Mouse (Mus musculus) G1E (cell line): ENCODE data around the gene Hoxa3.

Experiments used
- CTCF ChIP-seq: IDR thresholded peaks from 2 replicates; pipeline ENCODE4 v1.5.1; 2012; ENCODE audit warnings: low read depth, low read length, inconsistent platforms, mixed read lengths
- GATA1 ChIP-seq: IDR thresholded peaks from 2 replicates; pipeline ENCODE4 v1.6.1; 2012; ENCODE audit warnings: borderline replicate concordance, low read length, inconsistent platforms, mixed read lengths

DNA sequence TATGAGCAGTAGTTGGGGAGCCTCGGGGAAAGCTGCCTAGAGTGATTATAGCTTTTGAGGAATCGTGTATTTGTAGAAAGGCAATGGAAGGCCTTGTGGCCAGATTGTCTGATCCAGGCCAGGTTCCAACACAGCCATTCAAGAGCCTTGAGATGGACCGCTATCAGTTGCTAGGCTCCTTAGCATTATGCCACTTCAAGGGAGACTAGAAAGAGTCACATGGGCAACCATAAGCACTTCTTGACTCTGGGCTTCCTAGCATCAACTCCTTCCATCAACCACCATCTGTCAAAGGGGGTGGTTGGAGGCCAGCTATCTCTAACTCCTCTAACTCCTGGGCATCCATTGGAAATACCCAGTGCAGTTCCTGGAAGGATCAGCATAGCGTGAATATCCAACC lies 36.7 kb upstream of the Hoxa3 start:
- no peak for TF ChIP-seq GATA1
- TF ChIP-seq CTCF = no peak
